Mouse (Mus musculus) CH12.LX (cell line): ENCODE data around the gene Hipk3.

Source experiments
- KAT2A ChIP-seq: IDR thresholded peaks from 2 replicates; pipeline ENCODE4 v1.6.1; 2012; ENCODE audit warnings: low read length, improper control_type of control experiment, inconsistent platforms; ENCODE audit not compliant: insufficient replicate concordance
- MAX ChIP-seq: IDR thresholded peaks from 2 replicates; pipeline ENCODE4 v1.6.1; 2011; ENCODE audit warnings: low read length, improper control_type of control experiment
- SMC3 ChIP-seq: IDR thresholded peaks from 2 replicates; pipeline ENCODE4 v1.6.1; 2011; ENCODE audit warnings: low read depth, low read length, improper control_type of control experiment
- USF1 ChIP-seq: IDR thresholded peaks from 2 replicates; pipeline ENCODE4 v1.6.1; 2014; ENCODE audit warnings: low read depth, mild to moderate bottlenecking, inconsistent platforms, low read length, improper control_type of control experiment
- ZKSCAN1 ChIP-seq: IDR thresholded peaks from 2 replicates; pipeline ENCODE4 v1.6.1; 2012; ENCODE audit warnings: low read depth, inconsistent platforms, low read length, improper control_type of control experiment, borderline replicate concordance

GRCm38 (mm10) chr2:104490761-104491160 is 3.5 kb downstream of the Hipk3 start:
- TF ChIP-seq USF1 (no peak), KAT2A (no peak), MAX (no peak), ZKSCAN1 (no peak), SMC3 (no peak)
